ENCODE assay signal across 10 mouse cellular contexts in the genomic region with DNA sequence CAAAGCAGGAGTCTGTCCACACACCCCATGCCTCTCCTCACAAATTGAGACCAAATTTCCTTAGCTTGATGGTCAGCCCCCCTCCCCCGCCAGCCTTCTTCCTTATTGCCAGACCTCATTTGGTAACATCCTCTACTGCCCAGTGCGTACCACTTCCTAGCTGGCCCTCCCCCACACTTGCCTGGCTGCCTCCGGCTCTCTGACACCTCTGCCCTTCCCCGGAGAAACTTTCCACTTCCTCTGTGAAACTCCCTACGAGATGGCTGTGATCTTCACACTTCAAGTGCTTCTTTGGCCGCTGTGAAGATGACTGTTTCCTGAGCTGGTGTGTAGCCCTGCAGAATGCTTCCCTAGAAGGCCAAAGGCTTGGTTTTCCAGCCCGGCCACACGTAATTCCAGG. TPM values are rescaled to one million over a fixed set of nuclear protein-coding genes. Genes with fewer than 3 reads are reported as not detected.
DNase-seq lines count a peak whose midpoint lies in the region; ATAC-seq lines count a peak whose summit lies in the region.
"Had no signal": no experiment of that assay in that cellular context is flagged by ENCODE, and none has a peak within 500 bp of the region (broad histone marks: within the 10 kb centered on the region; RNA-seq: fewer than 3 reads in every experiment).

No protein-coding gene starts in this region.

- H3K36me3 ChIP-seq in liver, embryonic 11.5 days (ENCODE audit: control insufficient read depth, insufficient read depth, low read length): no peaks in the 10 kb centered on the region
- H3K36me3 ChIP-seq in midbrain, embryonic 15.5 days (replicated peaks): no peaks in the 10 kb centered on the region
- H3K36me3 ChIP-seq in forebrain, embryonic 16.5 days (ENCODE audit: control insufficient read depth, insufficient read depth): no peaks in the 10 kb centered on the region
- H3K36me3 ChIP-seq: limb, embryonic 10.5 days had no signal

- WGBS in liver, embryonic 11.5 days: 41% methylated on average over 8 of the region's 8 CpGs
- 73% methylated on average over 8 of the region's 8 CpGs for WGBS in midbrain, embryonic 15.5 days
- 78% methylated on average over 8 of the region's 8 CpGs for WGBS in forebrain, embryonic 16.5 days

- no peak for ATAC-seq in liver, embryonic 11.5 days (replicated peaks; ENCODE audit: low FRiP score)
- peak; percentile 72 for ATAC-seq in megakaryocyte, adult 5-6 weeks (ENCODE audit: poor library complexity, severe bottlenecking)
- no peak for ATAC-seq in midbrain, embryonic 15.5 days (replicated peaks)
- no peak for ATAC-seq in forebrain, embryonic 16.5 days

- H3K4me2 ChIP-seq in liver, embryonic 11.5 days: no peak overlapping the region
- H3K4me2 ChIP-seq in midbrain, embryonic 15.5 days: no peak overlapping the region
- H3K4me2 ChIP-seq in forebrain, embryonic 16.5 days (ENCODE audit: low read length): no peak overlapping the region

- H3K27me3 ChIP-seq in liver, embryonic 11.5 days (replicated peaks; ENCODE audit: control insufficient read depth, insufficient read depth, low read length): no peaks in the 10 kb centered on the region
- H3K27me3 ChIP-seq in midbrain, embryonic 15.5 days (replicated peaks): no peaks in the 10 kb centered on the region
- no peaks in the 10 kb centered on the region for H3K27me3 ChIP-seq in forebrain, embryonic 16.5 days (replicated peaks; ENCODE audit: control insufficient read depth, insufficient read depth, low read length)

- no peak overlapping the region for H3K9ac ChIP-seq in liver, embryonic 11.5 days (ENCODE audit: low read depth, low read length)
- H3K9ac ChIP-seq in midbrain, embryonic 15.5 days: no peak overlapping the region
- H3K9ac ChIP-seq in forebrain, embryonic 16.5 days (replicated peaks; ENCODE audit: low read depth, low read length): no peak overlapping the region

- H3K4me1 ChIP-seq in liver, embryonic 11.5 days (replicated peaks; ENCODE audit: control insufficient read depth, insufficient read depth, low read length): no peaks in the 10 kb centered on the region
- H3K4me1 ChIP-seq in midbrain, embryonic 15.5 days: peaks cover 8% of the 10 kb centered on the region
- H3K4me1 ChIP-seq in forebrain, embryonic 16.5 days (replicated peaks; ENCODE audit: control insufficient read depth, insufficient read depth, low read length): peaks cover 6% of the 10 kb centered on the region; the same call in 1 of the 2 replicates

- no peaks in the 10 kb centered on the region for H3K9me3 ChIP-seq in liver, embryonic 11.5 days (ENCODE audit: control insufficient read depth, low read length)
- no peaks in the 10 kb centered on the region for H3K9me3 ChIP-seq in midbrain, embryonic 15.5 days
- H3K9me3 ChIP-seq in forebrain, embryonic 16.5 days (ENCODE audit: control insufficient read depth, low read length): no peaks in the 10 kb centered on the region
- H3K9me3 ChIP-seq: limb, embryonic 10.5 days had no signal

- no peak overlapping the region for H3K4me3 ChIP-seq in liver, embryonic 11.5 days (ENCODE audit: low read depth, low read length)
- no peak overlapping the region for H3K4me3 ChIP-seq in midbrain, embryonic 15.5 days
- H3K4me3 ChIP-seq in forebrain, embryonic 16.5 days (replicated peaks; ENCODE audit: low read length): no peak overlapping the region
- H3K4me3 ChIP-seq: limb, embryonic 10.5 days had no signal

- no peak overlapping the region for H3K27ac ChIP-seq in liver, embryonic 11.5 days (ENCODE audit: low read depth, low read length)
- no peak overlapping the region for H3K27ac ChIP-seq in midbrain, embryonic 15.5 days
- H3K27ac ChIP-seq in forebrain, embryonic 16.5 days (ENCODE audit: low read length): no peak overlapping the region
- H3K27ac ChIP-seq: limb, embryonic 10.5 days had no signal

- peak; percentile 57 for DNase-seq in liver
- DNase-seq in liver, embryonic 11.5 days (ENCODE audit: low spot score): no peak
- DNase-seq in kidney, adult 8-10 months: peak; percentile 30 to 31
- peak; percentile 81 to 91 for DNase-seq in thymus, postnatal 36 days
- DNase-seq in cerebellum, postnatal 14 days: no peak

RNA-seq across cellular contexts. Expression of a gene that starts 3.7 kb away (rescaled TPM):
- 5.6 and 7.0 TPM in 2 replicates for polyA plus RNA-seq in liver, embryonic 11.5 days (2014; fragmentation: Nextera tagmentation; extraction: Ambion mirVana)
- 0.89 and 1.8 TPM in 2 replicates for total RNA-seq in megakaryocyte, adult 5-6 weeks (2015)
- total RNA-seq in megakaryocyte, adult 5-6 weeks (2017): 1.7 and 2.9 TPM in 2 replicates
- 17.2 and 19.1 TPM in 2 replicates for polyA plus RNA-seq in midbrain, embryonic 15.5 days (2015; fragmentation: Nextera tagmentation; extraction: Ambion mirVana)
- 13.3 and 13.6 TPM in 2 replicates for polyA plus RNA-seq in forebrain, embryonic 16.5 days (2015; fragmentation: Nextera tagmentation; extraction: Ambion mirVana)

RNA-seq across cellular contexts. Expression of a gene that starts 3.7 kb away (rescaled TPM):
- polyA plus RNA-seq in liver, embryonic 11.5 days (2014; fragmentation: Nextera tagmentation; extraction: Ambion mirVana): 16.4 TPM in 2 replicates
- total RNA-seq in megakaryocyte, adult 5-6 weeks (2015): 2,426 and 2,524 TPM in 2 replicates
- 3,236 and 3,524 TPM in 2 replicates for total RNA-seq in megakaryocyte, adult 5-6 weeks (2017)
- polyA plus RNA-seq in midbrain, embryonic 15.5 days (2015; fragmentation: Nextera tagmentation; extraction: Ambion mirVana): 2.1 and 2.8 TPM in 2 replicates
- polyA plus RNA-seq in forebrain, embryonic 16.5 days (2015; fragmentation: Nextera tagmentation; extraction: Ambion mirVana): 0.91 and 1.4 TPM in 2 replicates

RNA-seq across cellular contexts. Expression of a gene that starts 30.0 kb away (rescaled TPM):
- 257 and 281 TPM in 2 replicates for polyA plus RNA-seq in liver, embryonic 11.5 days (2014; fragmentation: Nextera tagmentation; extraction: Ambion mirVana)
- total RNA-seq in megakaryocyte, adult 5-6 weeks (2015): 1,305 and 1,385 TPM in 2 replicates
- 523 and 622 TPM in 2 replicates for total RNA-seq in megakaryocyte, adult 5-6 weeks (2017)
- polyA plus RNA-seq in midbrain, embryonic 15.5 days (2015; fragmentation: Nextera tagmentation; extraction: Ambion mirVana): 386 and 393 TPM in 2 replicates
- polyA plus RNA-seq in forebrain, embryonic 16.5 days (2015; fragmentation: Nextera tagmentation; extraction: Ambion mirVana): 321 and 354 TPM in 2 replicates

RNA-seq across cellular contexts. Expression of a gene that starts 38.0 kb away (rescaled TPM):
- polyA plus RNA-seq in liver, embryonic 11.5 days (2014; fragmentation: Nextera tagmentation; extraction: Ambion mirVana): 1.2 and 1.7 TPM in 2 replicates
- 1.1 and 1.9 TPM in 2 replicates for total RNA-seq in megakaryocyte, adult 5-6 weeks (2015)
- 0.04 and 0.15 TPM in 2 replicates for total RNA-seq in megakaryocyte, adult 5-6 weeks (2017)
- polyA plus RNA-seq in midbrain, embryonic 15.5 days (2015; fragmentation: Nextera tagmentation; extraction: Ambion mirVana): 2.4 and 4.2 TPM in 2 replicates
- polyA plus RNA-seq in forebrain, embryonic 16.5 days (2015; fragmentation: Nextera tagmentation; extraction: Ambion mirVana): 1.2 and 1.6 TPM in 2 replicates

RNA-seq across cellular contexts. Expression of a gene that starts 45.0 kb away (rescaled TPM):
- polyA plus RNA-seq in liver, embryonic 11.5 days (2014; fragmentation: Nextera tagmentation; extraction: Ambion mirVana): not detected in 2 replicates
- 0.20 and 0.66 TPM in 2 replicates for total RNA-seq in megakaryocyte, adult 5-6 weeks (2015)
- total RNA-seq in megakaryocyte, adult 5-6 weeks (2017): not detected in 2 replicates
- polyA plus RNA-seq in midbrain, embryonic 15.5 days (2015; fragmentation: Nextera tagmentation; extraction: Ambion mirVana): not detected in 2 replicates
- polyA plus RNA-seq in forebrain, embryonic 16.5 days (2015; fragmentation: Nextera tagmentation; extraction: Ambion mirVana): not detected in 2 replicates
- polyA plus RNA-seq: forebrain, embryonic 11.5 days; limb, embryonic 10.5 days had no signal

Comparison
In these comparisons a context has a peak if more than half of its experiments do, and no peak if none do; other contexts are left out.
1. DNase-seq: peak in liver (single experiment), kidney, adult 8-10 months (2 of 2) and thymus, postnatal 36 days (2 of 2); none in liver, embryonic 11.5 days (single experiment) and cerebellum, postnatal 14 days (0 of 2).